Mouse (Mus musculus) natural killer cell, adult 2 months (primary cell): ENCODE measurements around the gene Ube2d2b.
A peak's percentile ranks its signal among the peaks of the same experiment; 100 is the strongest.

Experiments used
- DNase-seq, 2 experiments: peaks; one replicate each; pipeline ENCODE4 v3.0.0; 2022; ENCODE audit warnings: low spot score in 2 of 2

The Ube2d2b gene

GRCm38 (mm10) chr5:107855546-107855945, 25.6 kb downstream of the Ube2d2b start:
- no peak for DNase-seq

- DNase-seq, result peak in 1 of 2 experiments; percentile 15
Measured at GRCm38 (mm10) chr5:107858963-107859362, 29.1 kb downstream of the Ube2d2b start.

- no peak for DNase-seq
Measured at GRCm38 (mm10) chr5:107863971-107864370, 34.1 kb downstream of the Ube2d2b start.

GRCm38 (mm10) chr5:107866127-107867126, 36.5 kb downstream of the Ube2d2b start:
- DNase-seq, result peak in 1 of 2 experiments; percentile 9

- peak; percentile 62 to 68 for DNase-seq
Measured at GRCm38 (mm10) chr5:107867970-107868904, 38.3 kb downstream of the Ube2d2b start.

GRCm38 (mm10) chr5:107868905-107869424, 39.1 kb downstream of the Ube2d2b start:
- DNase-seq, result peak in 1 of 2 experiments; percentile 51

GRCm38 (mm10) chr5:107869701-107870100, 39.8 kb downstream of the Ube2d2b start:
- no peak for DNase-seq

GRCm38 (mm10) chr5:107873330-107873729, 43.4 kb downstream of the Ube2d2b start:
- no peak for DNase-seq

- DNase-seq, result no peak
Measured at GRCm38 (mm10) chr5:107873886-107874302, 44.0 kb downstream of the Ube2d2b start.

GRCm38 (mm10) chr5:107874561-107875260, 44.8 kb downstream of the Ube2d2b start, which contains the start of gene Evi5:
Gene Evi5 (minus strand): TSS chr5:107875107.
- DNase-seq, result no peak

- no peak for DNase-seq
Measured at GRCm38 (mm10) chr5:107875261-107875611, 45.3 kb downstream of the Ube2d2b start.

- DNase-seq, result no peak
Measured at GRCm38 (mm10) chr5:107877053-107877452, 47.2 kb downstream of the Ube2d2b start.

GRCm38 (mm10) chr5:107880710-107881109, 50.8 kb downstream of the Ube2d2b start:
- DNase-seq, result no peak
